Comparison of ENCODE assay signal across 21 mouse cellular contexts in genomic region chr2:61754989-61755388, GRCm38 (mm10). TPM values are rescaled to one million over a fixed set of nuclear protein-coding genes. Genes with fewer than 3 reads are reported as not detected.
"Had no signal": no experiment of that assay in that cellular context is flagged by ENCODE, and none has a peak within 500 bp of the region (broad histone marks: within the 10 kb centered on the region; RNA-seq: fewer than 3 reads in every experiment).

No protein-coding gene starts in this region.

- ATAC-seq: midbrain, embryonic 16.5 days had no signal

- H3K27ac ChIP-seq: liver, embryonic 13.5 days; lung, embryonic 15.5 days; midbrain, embryonic 12.5 days had no signal

- H3K4me3 ChIP-seq: liver, embryonic 13.5 days; lung, embryonic 15.5 days; midbrain, embryonic 12.5 days; myocyte had no signal

- DNase-seq: kidney, adult 18-20 months; kidney, adult 9 months; kidney, postnatal 14 days; kidney, postnatal 4 days; liver, embryonic 13.5 days; lung, postnatal 14 days; lung, postnatal 4 days; right cerebral cortex, postnatal 25 days; spleen, adult 18-20 months; thymus, adult 18-20 months; thymus, postnatal 14 days; thymus, postnatal 4 days had no signal

- H3K4me1 ChIP-seq: lung, embryonic 15.5 days; midbrain, embryonic 12.5 days had no signal

RNA-seq across cellular contexts. Expression of gene Tbr1, which starts 47.7 kb away (rescaled TPM):
- total RNA-seq: liver, adult 2 months; monocyte, adult 5-6 weeks had no signal
- polyA plus RNA-seq: kidney, embryonic 16.5 days; liver, adult 2 months; liver, embryonic 13.5 days; liver, embryonic 16.5 days; stomach, embryonic 16.5 days had no signal
